Mouse (Mus musculus): ENCODE data around the gene Hapln2.

Hapln2 gene

GRCm38 (mm10) chr3:87980085-87980484 lies 47.3 kb downstream of the Hapln2 start:
- DNase-seq: no peak

GRCm38 (mm10) chr3:87979493-87979892 lies 47.9 kb downstream of the Hapln2 start:
- DNase-seq: no peak

GRCm38 (mm10) chr3:87974381-87974987 lies 52.9 kb downstream of the Hapln2 start:
- no peak for DNase-seq

GRCm38 (mm10) chr3:87973593-87974380 lies 53.6 kb downstream of the Hapln2 start:
- no peak for DNase-seq

GRCm38 (mm10) chr3:87972776-87973175 lies 54.6 kb downstream of the Hapln2 start:
- DNase-seq: no peak

- DNase-seq: no peak
Measured at GRCm38 (mm10) chr3:87972203-87972664, 55.1 kb downstream of the Hapln2 start.

Data from cerebellum, postnatal 10 days (tissue).